Mouse (Mus musculus) limb, embryonic 12.5 days (tissue): ENCODE measurements around the gene Pex26. TPM values are rescaled to one million over a fixed set of nuclear protein-coding genes. Genes with fewer than 3 reads are reported as not detected.
A peak's percentile ranks its signal among the peaks of the same experiment; 100 is the strongest.

Experiments used
- ATAC-seq: fragments of 200-750 bp; cut with Nextera tagmentation; 2 replicates; pipeline ENCODE4 v1.8.0; 2017; ENCODE audit warnings: low read depth, moderate TSS enrichment; ENCODE audit not compliant: insufficient number of reproducible peaks, insufficient read depth, low FRiP score, low TSS enrichment
- H3K27ac ChIP-seq: fragments of 300-500 bp; sonication (generic); 2 replicates; pipeline ENCODE4 v1.5.1; 2016; ENCODE audit warnings: mild to moderate bottlenecking, moderate library complexity
- H3K27me3 ChIP-seq: fragments of 300-500 bp; sonication (generic); 2 replicates; pipeline ENCODE4 v1.6.1; 2016; ENCODE audit warnings: mild to moderate bottlenecking, moderate library complexity
- H3K36me3 ChIP-seq: fragments of 300-500 bp; sonication (generic); 2 replicates; pipeline ENCODE4 v1.6.1; 2016; ENCODE audit warnings: mild to moderate bottlenecking, moderate library complexity
- H3K4me1 ChIP-seq: fragments of 300-500 bp; sonication (generic); replicated peaks from 2 replicates; pipeline ENCODE4 v1.6.1; 2016
- H3K4me2 ChIP-seq: fragments of 300-500 bp; sonication (generic); 2 replicates; pipeline ENCODE4 v1.6.1; 2016; ENCODE audit warnings: mild to moderate bottlenecking, moderate library complexity
- H3K4me3 ChIP-seq: fragments of 300-500 bp; sonication (generic); replicated peaks from 2 replicates; pipeline ENCODE4 v1.5.1; 2016; ENCODE audit warnings: mild to moderate bottlenecking
- H3K9ac ChIP-seq: fragments of 300-500 bp; sonication (generic); replicated peaks from 2 replicates; pipeline ENCODE4 v1.6.1; 2016; ENCODE audit warnings: mild to moderate bottlenecking, moderate library complexity
- H3K9me3 ChIP-seq: fragments of 300-500 bp; sonication (generic); 2 replicates; pipeline ENCODE4 v1.6.1; 2016; ENCODE audit warnings: mild to moderate bottlenecking, moderate library complexity
- WGBS: fragments of 180-500 bp; shearing (Covaris S2); methylation state at CpG from one replicate; pipeline ENCODE4 v1.1.7; 2016; 5-methylcytosine and 5-hydroxymethylcytosine counted together
- polyA plus RNA-seq: library from polyadenylated mRNA; unstranded; fragments of >200 nt; fragmentation: Nextera tagmentation; extraction: Ambion mirVana; gene quantifications from 2 replicates; pipeline ENCODE4 v1.2.1, GENCODE M21; 2016

Pex26 gene
- polyA plus RNA-seq, 1 experiment from 2014 or later: 10.9 TPM

DNA sequence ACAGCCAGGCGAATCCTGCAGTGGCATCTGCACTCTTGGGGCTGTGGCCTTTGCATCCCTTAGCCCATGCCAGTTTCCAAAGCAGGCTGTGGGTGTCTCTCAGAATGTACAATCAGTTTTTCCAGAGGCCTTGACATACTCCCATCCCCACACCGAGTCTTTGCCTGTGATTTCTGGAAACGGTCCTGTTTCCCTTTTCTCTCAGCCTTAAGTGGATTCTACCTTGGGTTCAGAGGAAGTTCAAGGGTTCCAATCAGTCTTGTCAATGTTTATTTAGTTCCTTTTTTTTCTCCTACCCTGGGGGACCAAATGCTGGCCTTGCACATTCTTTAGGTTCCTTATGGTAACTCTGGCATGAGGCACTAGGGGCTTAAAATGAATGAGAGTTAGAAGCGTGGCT, 36.7 kb upstream of the Pex26 start:
- Histone ChIP-seq H3K4me1 (peaks cover 44% of the 10 kb centered on the region), H3K36me3 (no peaks in the 10 kb centered on the region), H3K9me3 (no peaks in the 10 kb centered on the region), H3K4me3 (no peak overlapping the region), H3K27me3 (no peaks in the 10 kb centered on the region), H3K27ac (no peak overlapping the region), H3K9ac (no peak overlapping the region), H3K4me2 (no peak overlapping the region)
- ATAC-seq: no peak
- WGBS: 56% methylated on average over 4 of the region's 4 CpGs

- 56% methylated on average over 3 of the region's 3 CpGs for WGBS
- Histone ChIP-seq H3K4me1 (peaks cover 46% of the 10 kb centered on the region), H3K36me3 (no peaks in the 10 kb centered on the region), H3K4me2 (no peak overlapping the region), H3K4me3 (no peak overlapping the region), H3K27ac (no peak overlapping the region), H3K27me3 (no peaks in the 10 kb centered on the region), H3K9ac (no peak overlapping the region), H3K9me3 (no peaks in the 10 kb centered on the region)
- no peak for ATAC-seq
Observed at GRCm38 (mm10) chr6:121148360-121148759, 35.1 kb upstream of the Pex26 start.

- no peak for ATAC-seq
Observed at GRCm38 (mm10) chr6:121149420-121149819, 34.0 kb upstream of the Pex26 start.

DNA sequence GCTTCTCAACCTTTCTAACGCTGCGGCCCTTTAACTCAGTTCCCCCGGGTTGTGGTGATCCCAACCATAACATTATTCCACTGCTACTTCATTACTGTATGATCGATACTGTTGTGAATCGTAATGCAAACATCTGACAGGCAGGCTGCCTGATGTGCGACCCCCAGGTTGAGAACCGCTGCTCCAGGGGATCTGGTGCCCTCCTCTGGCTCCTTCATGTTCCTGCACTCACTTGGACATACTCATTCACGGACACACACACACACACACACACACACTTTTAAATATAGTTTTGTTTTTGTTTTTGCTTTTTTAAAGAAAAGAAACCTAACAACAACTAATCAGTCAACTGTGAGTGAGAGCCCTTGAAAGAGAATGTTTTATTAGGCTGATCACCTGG, 33.3 kb upstream of the Pex26 start:
- Histone ChIP-seq H3K4me2 (no peak overlapping the region), H3K4me3 (no peak overlapping the region), H3K27ac (no peak overlapping the region), H3K36me3 (no peaks in the 10 kb centered on the region), H3K9me3 (no peaks in the 10 kb centered on the region), H3K9ac (no peak overlapping the region), H3K27me3 (no peaks in the 10 kb centered on the region), H3K4me1 (peaks cover 39% of the 10 kb centered on the region)
- no peak for ATAC-seq
- WGBS: 92% methylated on average over 8 of the region's 8 CpGs

More at GRCm38 (mm10) chr6:121149420-121149819, 34.0 kb upstream of the Pex26 start:
- no peaks in the 10 kb centered on the region for H3K9me3 ChIP-seq
- H3K4me2 ChIP-seq: 0 out of 2 replicates have a peak overlapping the region, but pooled peaks have one; percentile 20
- H3K27me3 ChIP-seq: no peaks in the 10 kb centered on the region
- peak overlapping the region; percentile 76 for H3K27ac ChIP-seq
- no peak overlapping the region for H3K4me3 ChIP-seq
- no peaks in the 10 kb centered on the region for H3K36me3 ChIP-seq
- H3K4me1 ChIP-seq: peaks cover 42% of the 10 kb centered on the region
- H3K9ac ChIP-seq: no peak overlapping the region
- 12% methylated on average over 3 of the region's 3 CpGs for WGBS

GRCm38 (mm10) chr6:121151732-121152131, 31.7 kb upstream of the Pex26 start:
- H3K4me1 ChIP-seq: peaks cover 31% of the 10 kb centered on the region
- H3K4me2 ChIP-seq: no peak overlapping the region
- H3K36me3 ChIP-seq: no peaks in the 10 kb centered on the region
- H3K9ac ChIP-seq: no peak overlapping the region
- H3K27me3 ChIP-seq: no peaks in the 10 kb centered on the region
- WGBS: 42% methylated on average over 6 of the region's 6 CpGs
- no peak overlapping the region for H3K4me3 ChIP-seq
- ATAC-seq: no peak
- no peak overlapping the region for H3K27ac ChIP-seq
- H3K9me3 ChIP-seq: no peaks in the 10 kb centered on the region

GRCm38 (mm10) chr6:121153177-121153576, 30.3 kb upstream of the Pex26 start:
- no peak overlapping the region for H3K27ac ChIP-seq
- H3K4me3 ChIP-seq: no peak overlapping the region
- peaks cover 16% of the 10 kb centered on the region for H3K4me1 ChIP-seq
- 84% methylated on average over 8 of the region's 8 CpGs for WGBS
- H3K27me3 ChIP-seq: no peaks in the 10 kb centered on the region
- H3K36me3 ChIP-seq: no peaks in the 10 kb centered on the region
- no peak overlapping the region for H3K9ac ChIP-seq
- H3K9me3 ChIP-seq: no peaks in the 10 kb centered on the region
- no peak for ATAC-seq
- H3K4me2 ChIP-seq: no peak overlapping the region

- Histone ChIP-seq H3K36me3 (no peaks in the 10 kb centered on the region), H3K9me3 (no peaks in the 10 kb centered on the region), H3K27me3 (no peaks in the 10 kb centered on the region), H3K4me2 (no peak overlapping the region), H3K4me3 (no peak overlapping the region), H3K9ac (no peak overlapping the region), H3K27ac (no peak overlapping the region), H3K4me1 (peaks cover 9% of the 10 kb centered on the region; the same call in 1 of the 2 replicates)
- no peak for ATAC-seq
- WGBS: 84% methylated on average over 16 of the region's 16 CpGs
Observed at GRCm38 (mm10) chr6:121154451-121155300, 28.8 kb upstream of the Pex26 start.

DNA sequence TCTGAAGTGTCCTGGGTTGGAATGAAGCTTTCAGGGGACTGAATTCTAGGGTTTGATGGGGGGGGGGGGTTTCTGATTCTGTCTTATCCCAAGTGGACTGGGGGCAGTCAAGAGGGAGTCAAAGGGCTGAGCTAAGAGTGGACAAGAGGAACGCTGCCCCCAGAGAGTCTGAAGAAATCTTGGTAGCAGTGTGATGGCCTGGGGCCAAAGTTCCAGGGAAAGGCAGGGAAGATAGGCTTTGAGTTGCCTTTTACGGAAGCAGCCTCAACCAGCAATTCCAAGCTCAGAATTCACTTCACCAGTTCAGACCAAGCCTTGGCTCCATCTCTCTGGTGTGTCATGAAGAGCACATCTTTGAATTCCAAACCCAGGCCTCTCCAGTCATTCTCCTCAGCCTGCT, 27.4 kb upstream of the Pex26 start:
- Histone ChIP-seq H3K4me1 (peaks cover 8% of the 10 kb centered on the region; the same call in 1 of the 2 replicates), H3K27ac (no peak overlapping the region), H3K36me3 (no peaks in the 10 kb centered on the region), H3K9ac (no peak overlapping the region), H3K4me3 (no peak overlapping the region), H3K27me3 (no peaks in the 10 kb centered on the region), H3K4me2 (no peak overlapping the region), H3K9me3 (no peaks in the 10 kb centered on the region)
- 71% methylated on average over 2 of the region's 2 CpGs for WGBS
- ATAC-seq: no peak

GRCm38 (mm10) chr6:121159616-121160015, 23.9 kb upstream of the Pex26 start:
- Histone ChIP-seq H3K4me2 (no peak overlapping the region), H3K4me1 (0 out of 2 replicates have a peak, but pooled peaks cover under 1% of the 10 kb centered on the region), H3K36me3 (no peaks in the 10 kb centered on the region), H3K27ac (no peak overlapping the region), H3K9me3 (no peaks in the 10 kb centered on the region), H3K9ac (no peak overlapping the region), H3K27me3 (no peaks in the 10 kb centered on the region), H3K4me3 (no peak overlapping the region)
- no peak for ATAC-seq
- WGBS: 89% methylated on average over 5 of the region's 5 CpGs

GRCm38 (mm10) chr6:121160126-121160525, 23.3 kb upstream of the Pex26 start:
- no peak overlapping the region for H3K4me3 ChIP-seq
- 52% methylated on average over 6 of the region's 6 CpGs for WGBS
- no peak overlapping the region for H3K27ac ChIP-seq
- H3K9me3 ChIP-seq: no peaks in the 10 kb centered on the region
- no peak overlapping the region for H3K9ac ChIP-seq
- no peaks in the 10 kb centered on the region for H3K27me3 ChIP-seq
- no peaks in the 10 kb centered on the region for H3K4me1 ChIP-seq
- H3K4me2 ChIP-seq: no peak overlapping the region
- no peaks in the 10 kb centered on the region for H3K36me3 ChIP-seq
- 0 out of 2 replicates have a peak, but pooled peaks have one; percentile 31 for ATAC-seq

DNA sequence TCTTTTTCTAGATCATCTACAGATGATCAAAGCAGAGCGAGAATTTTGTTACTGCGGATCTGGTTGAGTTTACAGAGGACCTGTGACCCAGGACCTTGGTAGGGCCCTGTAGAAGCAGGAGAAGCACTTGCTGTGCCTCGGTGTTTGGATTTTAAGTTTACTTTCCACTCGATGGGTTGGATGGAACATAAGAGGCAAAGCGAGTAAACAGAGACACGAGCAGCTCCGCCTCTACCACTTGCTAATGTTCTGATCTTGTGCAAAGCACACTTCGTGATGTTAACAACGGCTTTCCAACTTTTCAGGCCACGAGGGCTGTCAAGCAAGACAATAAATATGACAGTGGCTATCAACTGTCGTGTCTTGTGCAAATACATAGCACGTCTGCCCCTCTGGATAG, 20.9 kb upstream of the Pex26 start:
- no peak overlapping the region for H3K9ac ChIP-seq
- no peaks in the 10 kb centered on the region for H3K9me3 ChIP-seq
- H3K4me3 ChIP-seq: no peak overlapping the region
- no peak overlapping the region for H3K27ac ChIP-seq
- H3K4me2 ChIP-seq: no peak overlapping the region
- no peaks in the 10 kb centered on the region; the same call in 1 of the 2 replicates for H3K4me1 ChIP-seq
- 83% methylated on average over 12 of the region's 12 CpGs for WGBS
- no peaks in the 10 kb centered on the region for H3K27me3 ChIP-seq
- no peak for ATAC-seq
- H3K36me3 ChIP-seq: no peaks in the 10 kb centered on the region
